In genomic region chr11:79731476-79731875, GRCm38 (mm10) we compare ENCODE assay signal across 15 mouse cellular contexts.
"Had no signal": no experiment of that assay in that cellular context is flagged by ENCODE, and none has a peak within 500 bp of the region (broad histone marks: within the 10 kb centered on the region; RNA-seq: fewer than 3 reads in every experiment).

No protein-coding gene starts in this region.

- H3K27me3 ChIP-seq: lung, embryonic 15.5 days; midbrain, embryonic 13.5 days; midbrain, embryonic 15.5 days; neural tube, embryonic 12.5 days; stomach, embryonic 15.5 days had no signal

- H3K4me3 ChIP-seq: lung, embryonic 15.5 days; megakaryocyte, embryonic 14.5 days; midbrain, embryonic 13.5 days; midbrain, embryonic 15.5 days; neural tube, embryonic 12.5 days; stomach, embryonic 15.5 days had no signal

- DNase-seq: lung, adult 2 months; lung, postnatal 14 days; lung, postnatal 36 days; right cerebral cortex, postnatal 14 days; thymus, adult 2 months; thymus, postnatal 25 days; thymus, postnatal 4 days had no signal

- H3K27ac ChIP-seq: lung, embryonic 15.5 days; macrophage; midbrain, embryonic 13.5 days; midbrain, embryonic 15.5 days; neural tube, embryonic 12.5 days; stomach, embryonic 15.5 days; stomach, postnatal 0 days had no signal

- H3K9me3 ChIP-seq: lung, embryonic 15.5 days; midbrain, embryonic 13.5 days; midbrain, embryonic 15.5 days; neural tube, embryonic 12.5 days; stomach, embryonic 15.5 days had no signal

- H3K36me3 ChIP-seq: lung, embryonic 15.5 days; midbrain, embryonic 13.5 days; midbrain, embryonic 15.5 days; neural tube, embryonic 12.5 days had no signal

- H3K4me1 ChIP-seq: megakaryocyte, embryonic 14.5 days; stomach, embryonic 15.5 days had no signal

- H3K9ac ChIP-seq: lung, embryonic 15.5 days; midbrain, embryonic 13.5 days; midbrain, embryonic 15.5 days; neural tube, embryonic 12.5 days; stomach, embryonic 15.5 days had no signal
